Comparison of ENCODE assay signal across 9 mouse cellular contexts in genomic region chr11:51648566-51648965, GRCm38 (mm10). TPM values are rescaled to one million over a fixed set of nuclear protein-coding genes. Genes with fewer than 3 reads are reported as not detected.
DNase-seq lines count a peak whose midpoint lies in the region; ATAC-seq and TF ChIP-seq lines count a peak whose summit lies in the region.
"Had no signal": no experiment of that assay in that cellular context is flagged by ENCODE, and none has a peak within 500 bp of the region (broad histone marks: within the 10 kb centered on the region; RNA-seq: fewer than 3 reads in every experiment).

No protein-coding gene starts in this region.

- peak; percentile 37 for DNase-seq in adrenal gland, postnatal 10 days
- no peak for DNase-seq in adrenal gland, postnatal 25 days
- DNase-seq in lung, postnatal 10 days, result peak; percentile 71
- peak; percentile 53 for DNase-seq in yolk sac, embryonic 10.5 days (ENCODE audit: low spot score)
- no peak for DNase-seq in right cerebral cortex, adult 18-20 months
- DNase-seq in thymus, adult 2 months, result no peak

- H3K4me3 ChIP-seq in cortical plate, adult 2 months (ENCODE audit: insufficient read depth, low read length), result no peak overlapping the region; the same call in 1 of the 2 replicates
- 0 out of 2 replicates have a peak overlapping the region, but pooled peaks have one; percentile 67 for H3K4me3 ChIP-seq in hindbrain, embryonic 13.5 days
- H3K4me3 ChIP-seq in thymus, adult 2 months (ENCODE audit: control insufficient read depth, insufficient read depth, low read length), result no peak overlapping the region
- H3K4me3 ChIP-seq: megakaryocyte, embryonic 14.5 days had no signal

- H3K36me3 ChIP-seq in hindbrain, embryonic 13.5 days, result peaks cover 7% of the 10 kb centered on the region
- H3K36me3 ChIP-seq in thymus, adult 2 months (ENCODE audit: control insufficient read depth, insufficient read depth, low read length), result no peaks in the 10 kb centered on the region

- H3K9ac ChIP-seq in hindbrain, embryonic 13.5 days, result peak overlapping the region; percentile 81; the same call in 1 of the 2 replicates

- WGBS in hindbrain, embryonic 13.5 days, result 3% methylated on average over 3 of the region's 3 CpGs
- WGBS in thymus, adult 2 months, result 89% methylated on average over 3 of the region's 3 CpGs

- no peaks in the 10 kb centered on the region for H3K9me3 ChIP-seq in hindbrain, embryonic 13.5 days

- H3K27ac ChIP-seq in cortical plate, adult 2 months (ENCODE audit: insufficient read depth, low read length), result 0 out of 2 replicates have a peak overlapping the region, but pooled peaks have one; percentile 8
- H3K27ac ChIP-seq in hindbrain, embryonic 13.5 days, result peak overlapping the region; percentile 55
- no peak overlapping the region for H3K27ac ChIP-seq in thymus, adult 2 months (ENCODE audit: control insufficient read depth, insufficient read depth, low read length)

- peak overlapping the region; percentile 91 for H3K4me2 ChIP-seq in hindbrain, embryonic 13.5 days

- no peak for TF ChIP-seq POLR2A in cortical plate, adult 2 months (IDR thresholded peaks at IDR 0.05; ENCODE audit: extremely low read depth, insufficient read depth, low read length)
- TF ChIP-seq POLR2A in thymus, adult 2 months (IDR thresholded peaks at IDR 0.05; ENCODE audit: control insufficient read depth, extremely low read depth, insufficient read depth, low read length, poor library complexity), result no peak

- TF ChIP-seq CTCF in cortical plate, adult 2 months (IDR thresholded peaks at IDR 0.05; ENCODE audit: extremely low read depth, insufficient read depth, low read length), result no peak
- TF ChIP-seq CTCF in thymus, adult 2 months (IDR thresholded peaks at IDR 0.05; ENCODE audit: borderline replicate concordance, control insufficient read depth, extremely low read depth, insufficient read depth, low read length, poor library complexity), result no peak

- H3K27me3 ChIP-seq in hindbrain, embryonic 13.5 days, result peaks cover 25% of the 10 kb centered on the region
- H3K27me3 ChIP-seq in thymus, adult 2 months (ENCODE audit: control insufficient read depth, insufficient read depth, low read length), result no peaks in the 10 kb centered on the region

- H3K4me1 ChIP-seq in cortical plate, adult 2 months (ENCODE audit: control insufficient read depth, insufficient read depth, low read length), result peaks cover 2% of the 10 kb centered on the region; the same call in 1 of the 2 replicates
- H3K4me1 ChIP-seq in hindbrain, embryonic 13.5 days (replicated peaks), result peaks cover 54% of the 10 kb centered on the region
- peaks cover 64% of the 10 kb centered on the region for H3K4me1 ChIP-seq in thymus, adult 2 months (replicated peaks; ENCODE audit: control insufficient read depth, insufficient read depth, low read length)

- peak; percentile 30; the same call in 1 of the 2 replicates for ATAC-seq in hindbrain, embryonic 13.5 days (ENCODE audit: low FRiP score)

RNA-seq across cellular contexts. Expression of gene N4bp3, which starts 2.1 kb away (rescaled TPM):
- total RNA-seq in adrenal gland, postnatal 10 days (2021), result 10 to 100 TPM; 16.2 to 26.3 TPM
- total RNA-seq in adrenal gland, postnatal 25 days (2021), result 11.1 and 13.7 TPM in 2 replicates
- polyA plus RNA-seq in cortical plate, adult 2 months (2012; rRNA removed), result 9.1 and 10.2 TPM in 2 replicates
- 12.9 and 14.1 TPM in 2 replicates for polyA plus RNA-seq in hindbrain, embryonic 13.5 days (2015; fragmentation: Nextera tagmentation; extraction: Ambion mirVana)
- 22.7 and 25.5 TPM in 2 replicates for polyA plus RNA-seq in thymus, adult 2 months (2012; rRNA removed)

RNA-seq across cellular contexts. Expression of gene D930048N14Rik, which starts 2.2 kb away (rescaled TPM):
- 1 to 10 TPM; 1.1 to 3.5 TPM for total RNA-seq in adrenal gland, postnatal 10 days (2021)
- total RNA-seq in adrenal gland, postnatal 25 days (2021), result 3.5 and 4.0 TPM in 2 replicates
- polyA plus RNA-seq in cortical plate, adult 2 months (2012; rRNA removed), result 5.3 and 6.0 TPM in 2 replicates
- 0.63 and 0.83 TPM in 2 replicates for polyA plus RNA-seq in hindbrain, embryonic 13.5 days (2015; fragmentation: Nextera tagmentation; extraction: Ambion mirVana)
- 15.8 and 16.6 TPM in 2 replicates for polyA plus RNA-seq in thymus, adult 2 months (2012; rRNA removed)

RNA-seq across cellular contexts. Expression of gene Rmnd5b, which starts 12.9 kb away (rescaled TPM):
- total RNA-seq in adrenal gland, postnatal 10 days (2021), result 10 to 100 TPM; 33.2 to 34.6 TPM
- total RNA-seq in adrenal gland, postnatal 25 days (2021), result 54.7 and 55.8 TPM in 2 replicates
- 80.3 and 81.2 TPM in 2 replicates for polyA plus RNA-seq in cortical plate, adult 2 months (2012; rRNA removed)
- 74.8 and 77.7 TPM in 2 replicates for polyA plus RNA-seq in hindbrain, embryonic 13.5 days (2015; fragmentation: Nextera tagmentation; extraction: Ambion mirVana)
- polyA plus RNA-seq in thymus, adult 2 months (2012; rRNA removed), result 123 and 125 TPM in 2 replicates

RNA-seq across cellular contexts. Expression of gene Nhp2, which starts 29.0 kb away (rescaled TPM):
- 10 to 100 TPM; 64.2 to 67.9 TPM for total RNA-seq in adrenal gland, postnatal 10 days (2021)
- total RNA-seq in adrenal gland, postnatal 25 days (2021), result 68.0 and 76.9 TPM in 2 replicates
- 73.0 and 78.5 TPM in 2 replicates for polyA plus RNA-seq in cortical plate, adult 2 months (2012; rRNA removed)
- polyA plus RNA-seq in hindbrain, embryonic 13.5 days (2015; fragmentation: Nextera tagmentation; extraction: Ambion mirVana), result 99.6 and 108 TPM in 2 replicates
- 69.3 and 70.8 TPM in 2 replicates for polyA plus RNA-seq in thymus, adult 2 months (2012; rRNA removed)

RNA-seq across cellular contexts. Expression of gene 0610009B22Rik, which starts 40.1 kb away (rescaled TPM):
- 10 to 100 TPM; 46.9 to 48.8 TPM for total RNA-seq in adrenal gland, postnatal 10 days (2021)
- total RNA-seq in adrenal gland, postnatal 25 days (2021), result 55.1 and 58.2 TPM in 2 replicates
- polyA plus RNA-seq in cortical plate, adult 2 months (2012; rRNA removed), result 37.7 and 41.1 TPM in 2 replicates
- 118 and 121 TPM in 2 replicates for polyA plus RNA-seq in hindbrain, embryonic 13.5 days (2015; fragmentation: Nextera tagmentation; extraction: Ambion mirVana)
- polyA plus RNA-seq in thymus, adult 2 months (2012; rRNA removed), result 7.5 and 10.1 TPM in 2 replicates

Comparison
In these comparisons a context has a peak if more than half of its experiments do, and no peak if none do; other contexts are left out.
1. DNase-seq: peak in adrenal gland, postnatal 10 days (single experiment), lung, postnatal 10 days (single experiment) and yolk sac, embryonic 10.5 days (single experiment); none in adrenal gland, postnatal 25 days (single experiment), right cerebral cortex, adult 18-20 months (single experiment) and thymus, adult 2 months (single experiment).